Mouse (Mus musculus) ovary, postnatal 14 days (tissue): Measurements from ENCODE around the gene Grik4.
"Not testable (repeated sequence)": the region's sequence is repeated elsewhere in the genome, so short reads cannot be mapped to it uniquely, and the experiment has no call there.

Experiments used
- DNase-seq: peaks from one replicate; pipeline ENCODE4 v3.0.0; 2022; ENCODE audit warnings: low spot score

Grik4 gene

GRCm38 (mm10) chr9:42797276-42797675 is 147.0 kb downstream of the Grik4 start:
- DNase-seq, result no peak

GRCm38 (mm10) chr9:42795881-42796280 is 148.4 kb downstream of the Grik4 start:
- no peak for DNase-seq

DNA sequence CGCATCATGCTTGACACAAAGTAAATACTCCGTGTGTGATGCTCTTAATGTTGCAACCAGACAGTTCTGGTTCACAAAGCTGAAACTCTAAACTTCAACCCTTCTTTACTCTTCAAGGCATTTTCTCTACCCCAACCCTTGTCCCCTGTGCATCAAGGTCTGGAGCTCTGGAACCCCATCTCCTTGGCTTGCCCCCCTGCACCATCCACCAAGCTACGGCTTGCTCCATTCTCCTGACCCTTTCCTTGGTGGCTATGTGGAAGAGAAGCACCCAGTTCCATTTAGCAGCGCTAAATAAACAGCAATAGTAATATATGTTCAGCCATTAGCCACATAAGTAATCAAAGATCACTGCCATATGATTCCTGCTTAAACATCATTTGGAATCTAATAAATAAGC is 150.3 kb downstream of the Grik4 start:
- no peak for DNase-seq

DNA sequence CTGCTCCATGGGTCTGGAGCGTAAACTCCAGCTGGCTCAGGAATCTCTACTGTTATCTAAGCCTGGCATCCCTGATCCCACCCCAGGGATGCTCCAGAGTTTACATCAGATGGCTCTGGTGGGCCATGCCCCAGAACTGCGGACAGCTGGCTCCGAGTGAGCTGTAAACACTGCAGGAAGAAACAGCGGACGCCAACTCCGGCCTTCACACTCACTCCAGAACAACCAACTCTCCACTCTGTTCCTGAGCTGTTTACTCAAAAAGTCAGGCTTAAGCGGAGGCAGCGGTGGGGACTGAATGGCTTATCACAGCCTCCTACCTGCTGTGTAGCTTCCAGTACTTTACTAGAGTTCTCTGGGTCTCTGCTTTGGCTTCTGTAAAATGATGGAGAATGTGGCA is 150.7 kb downstream of the Grik4 start:
- DNase-seq, result no peak

GRCm38 (mm10) chr9:42792381-42792780 is 151.9 kb downstream of the Grik4 start:
- no peak for DNase-seq

- no peak for DNase-seq
Observed at GRCm38 (mm10) chr9:42791779-42792178, 152.5 kb downstream of the Grik4 start.

DNA sequence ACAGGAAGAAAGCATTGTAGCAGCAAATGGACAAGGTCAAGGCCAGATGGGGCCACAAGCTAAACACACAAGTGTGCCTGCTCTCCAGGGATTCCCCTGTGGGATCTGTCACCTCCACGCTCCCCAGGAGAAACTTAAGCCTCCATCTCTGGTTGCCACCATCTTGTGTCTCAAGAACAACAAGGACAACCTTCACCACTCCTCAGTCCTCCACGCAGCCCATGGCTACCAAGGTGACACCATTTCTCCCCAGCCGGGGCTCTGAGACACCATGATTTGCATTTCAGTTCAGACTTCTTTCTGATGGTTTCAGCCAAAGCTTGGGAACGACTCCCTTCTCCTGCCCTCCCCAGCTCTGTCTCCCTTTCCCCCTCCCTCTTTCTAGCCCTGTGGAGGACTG is 152.9 kb downstream of the Grik4 start:
- DNase-seq, result no peak

- peak; percentile 40 for DNase-seq
Observed at GRCm38 (mm10) chr9:42788471-42788870, 155.8 kb downstream of the Grik4 start.

GRCm38 (mm10) chr9:42786882-42787281 is 157.4 kb downstream of the Grik4 start:
- no peak for DNase-seq

DNA sequence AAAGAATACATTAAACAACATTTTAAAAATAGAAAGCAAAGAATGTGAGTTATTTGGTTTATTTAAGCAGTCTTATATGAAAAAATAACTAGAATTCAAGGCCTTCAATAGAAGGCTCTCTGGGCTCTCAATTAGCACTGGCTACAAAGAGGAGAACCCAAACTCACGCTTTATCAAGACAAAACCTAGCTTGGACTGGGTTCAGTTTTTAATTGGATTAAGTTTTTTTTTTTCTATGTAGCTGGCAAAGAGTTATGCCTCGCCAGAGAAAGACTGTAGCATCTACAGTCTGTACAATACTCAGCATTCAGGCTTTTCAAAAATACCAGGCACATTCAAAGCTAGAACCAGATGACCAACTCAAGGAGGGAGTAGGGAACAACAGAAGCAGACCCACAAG is 158.0 kb downstream of the Grik4 start:
- DNase-seq, result no peak

DNA sequence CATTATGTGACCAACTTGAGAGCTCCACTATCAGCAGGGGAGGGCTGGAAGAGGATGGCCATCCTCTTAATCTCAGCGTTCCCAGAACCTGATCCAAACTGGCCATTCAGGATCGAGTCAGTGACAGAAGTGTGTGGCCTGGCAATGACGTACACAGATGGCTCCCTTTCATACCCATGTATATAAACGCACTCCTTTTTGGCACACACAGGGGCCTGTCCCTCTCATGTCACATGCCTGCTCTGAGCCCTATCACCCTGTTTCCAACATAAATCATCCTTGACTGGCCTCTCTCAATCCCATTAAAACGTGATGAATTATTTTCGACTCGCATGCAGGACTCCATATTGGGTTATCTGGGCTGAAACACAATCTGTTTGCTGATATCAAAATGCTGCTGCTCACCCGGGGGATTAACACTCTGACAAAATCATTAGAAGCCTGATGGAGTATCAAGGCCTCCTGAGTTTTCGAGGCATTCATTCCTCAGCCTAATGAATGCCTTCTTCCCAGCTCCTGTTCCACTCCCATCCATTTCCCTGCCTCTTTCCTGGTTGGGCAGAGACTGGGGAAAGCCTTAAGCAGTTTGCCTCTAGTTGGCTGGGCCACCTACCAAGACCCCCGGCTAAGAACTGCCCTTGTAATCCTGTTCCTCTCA is 159.0 kb downstream of the Grik4 start:
- DNase-seq, result no peak

- DNase-seq, result no peak
Observed at GRCm38 (mm10) chr9:42783248-42783903, 160.9 kb downstream of the Grik4 start.

DNA sequence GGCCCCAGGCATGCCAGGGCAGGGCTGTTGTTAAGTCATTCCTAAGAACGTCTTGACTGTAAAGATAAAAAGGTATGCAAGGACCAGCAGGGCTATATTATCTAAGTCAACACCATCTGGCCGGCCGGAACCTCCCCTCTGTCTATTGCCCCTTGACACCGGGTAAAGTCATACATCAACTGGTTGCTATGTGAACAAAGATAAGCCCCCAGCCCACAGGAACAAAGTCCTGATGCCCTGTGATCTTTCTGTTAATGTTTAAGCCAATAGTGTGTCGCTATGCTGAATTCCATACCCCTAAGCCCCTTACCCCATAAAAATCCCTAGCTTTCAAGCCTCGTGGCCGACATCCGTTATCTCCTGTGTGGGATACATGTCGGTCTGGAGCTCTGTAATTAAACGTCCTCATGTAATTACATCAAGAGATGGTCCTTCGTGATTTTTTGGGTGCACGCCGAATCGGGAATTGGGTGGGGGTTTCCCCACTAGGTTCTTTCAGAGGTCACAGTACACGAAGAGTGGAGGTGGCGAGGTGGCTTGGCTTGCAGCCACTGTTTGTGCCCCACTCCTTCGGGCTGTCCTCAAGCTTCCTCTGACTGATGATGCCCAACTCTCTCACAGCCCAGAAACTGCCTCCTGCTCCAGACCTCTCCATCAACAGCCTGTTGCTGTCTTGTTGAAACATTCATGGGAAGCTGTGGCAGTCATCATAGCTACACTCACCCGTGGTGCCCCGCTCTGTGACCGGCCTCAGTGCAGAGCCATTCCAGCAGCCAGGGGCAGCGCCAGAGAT is 165.6 kb downstream of the Grik4 start:
- not testable (repeated sequence) for DNase-seq

DNA sequence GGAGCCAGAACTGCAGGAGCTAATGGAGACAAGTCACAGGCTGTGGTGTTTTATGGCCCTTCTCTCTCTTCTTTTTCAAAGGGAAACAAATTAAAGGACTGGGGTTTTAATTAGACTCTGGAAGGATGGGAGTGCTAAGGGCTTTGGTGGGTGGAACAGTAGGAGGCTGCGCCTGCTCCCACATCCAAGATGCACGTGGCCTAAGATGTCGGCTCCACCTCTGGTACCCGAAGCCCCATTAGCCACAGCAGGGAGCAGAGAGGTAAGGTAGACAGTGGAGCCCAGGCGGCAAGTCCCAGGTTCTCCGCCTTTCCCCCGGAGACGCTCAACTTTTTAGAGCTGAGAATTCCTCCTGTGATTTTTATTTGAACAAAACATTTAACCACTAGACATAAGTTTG is 166.4 kb downstream of the Grik4 start:
- no peak for DNase-seq

- DNase-seq, result no peak
Observed at GRCm38 (mm10) chr9:42776804-42777203, 167.5 kb downstream of the Grik4 start.

DNA sequence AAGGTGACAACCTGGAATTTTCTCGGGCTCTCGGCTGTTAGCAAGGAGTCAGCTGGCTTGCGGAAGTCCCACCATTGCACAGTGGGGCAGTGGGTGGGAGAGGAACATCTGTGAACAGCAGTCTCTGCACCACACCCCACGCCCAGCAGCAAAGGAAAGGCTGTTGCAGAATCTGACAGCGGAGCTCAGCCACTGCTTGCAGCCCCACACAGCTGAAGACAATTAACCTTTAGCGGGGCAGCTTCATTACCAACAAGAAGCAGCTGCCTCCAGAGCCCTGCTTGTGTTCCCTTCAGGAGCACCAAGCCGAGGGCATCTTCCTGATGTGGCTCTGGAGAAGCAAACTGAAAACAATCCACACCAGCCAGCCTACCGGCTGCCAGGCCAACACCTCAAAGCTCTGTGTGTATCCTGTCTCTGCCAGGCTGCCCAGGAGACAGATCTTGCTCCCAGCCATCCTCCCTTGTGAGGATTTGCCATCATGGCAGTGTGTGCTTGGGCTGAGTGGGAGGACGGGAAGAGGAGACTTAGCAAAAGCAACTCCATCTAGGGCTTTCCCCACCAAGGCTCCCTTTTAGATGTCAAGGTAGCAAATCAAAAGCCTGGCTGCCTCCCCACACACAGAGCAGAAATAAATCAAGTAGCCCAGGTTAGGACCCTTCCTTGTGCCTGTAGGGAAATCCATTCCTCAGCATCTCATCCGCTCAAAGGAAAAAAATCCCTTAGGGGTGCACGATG is 179.3 kb downstream of the Grik4 start:
- no peak for DNase-seq

DNA sequence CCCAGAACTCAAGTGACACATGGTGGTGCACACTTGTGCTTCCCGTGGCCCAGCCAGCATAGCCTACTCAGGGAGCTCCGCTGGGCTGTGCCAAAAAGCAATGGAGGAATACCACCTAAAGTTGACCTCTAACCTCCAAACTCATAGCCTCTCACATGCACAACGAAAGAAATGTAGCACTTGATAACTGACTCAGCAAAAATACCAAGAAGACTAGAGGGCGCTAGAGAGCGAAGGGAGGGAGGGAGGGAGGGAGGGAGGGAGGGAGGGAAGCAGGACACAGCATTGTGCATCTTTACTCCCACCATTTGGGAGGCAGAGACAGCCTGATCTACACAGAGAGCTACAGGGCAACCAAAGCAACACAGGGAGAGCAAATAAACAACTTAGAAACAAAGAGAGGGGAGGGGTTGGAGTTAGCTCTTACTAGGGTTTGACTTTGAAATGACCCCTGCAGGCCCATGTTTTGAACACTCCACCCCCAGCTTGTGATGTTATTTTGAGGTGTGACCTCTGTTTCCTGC is 185.5 kb downstream of the Grik4 start:
- DNase-seq, result no peak

DNA sequence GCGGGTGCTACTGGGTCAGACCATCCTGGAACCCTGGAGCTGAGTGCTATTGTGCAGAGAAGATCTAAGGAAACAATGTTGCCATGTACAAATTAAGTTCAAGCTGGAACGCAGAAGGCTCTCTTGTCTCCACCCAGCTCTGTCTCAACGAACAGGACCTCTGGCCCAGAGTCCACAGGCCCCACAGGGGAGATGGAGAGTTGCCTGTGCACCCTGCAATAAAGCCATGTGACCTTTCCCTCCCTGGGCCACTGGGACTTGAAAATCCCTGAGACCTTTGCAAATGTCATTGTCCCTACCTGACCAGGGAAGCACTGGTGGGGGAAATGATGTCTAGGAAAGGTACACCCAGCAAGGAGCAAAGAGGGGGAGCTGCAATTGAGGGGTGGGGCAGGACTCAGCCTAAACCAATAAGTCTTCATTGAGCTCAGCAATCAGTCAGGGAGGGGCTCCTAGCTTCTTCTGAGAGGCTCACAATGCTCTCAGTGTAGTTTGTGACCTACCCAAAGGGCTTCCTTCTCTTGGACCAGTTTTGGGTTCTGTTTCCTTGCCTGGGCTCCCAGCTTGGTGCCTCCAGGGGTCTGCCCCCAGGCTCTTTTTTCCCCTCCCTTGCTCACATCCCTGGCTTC is 187.2 kb downstream of the Grik4 start:
- DNase-seq, result no peak

DNA sequence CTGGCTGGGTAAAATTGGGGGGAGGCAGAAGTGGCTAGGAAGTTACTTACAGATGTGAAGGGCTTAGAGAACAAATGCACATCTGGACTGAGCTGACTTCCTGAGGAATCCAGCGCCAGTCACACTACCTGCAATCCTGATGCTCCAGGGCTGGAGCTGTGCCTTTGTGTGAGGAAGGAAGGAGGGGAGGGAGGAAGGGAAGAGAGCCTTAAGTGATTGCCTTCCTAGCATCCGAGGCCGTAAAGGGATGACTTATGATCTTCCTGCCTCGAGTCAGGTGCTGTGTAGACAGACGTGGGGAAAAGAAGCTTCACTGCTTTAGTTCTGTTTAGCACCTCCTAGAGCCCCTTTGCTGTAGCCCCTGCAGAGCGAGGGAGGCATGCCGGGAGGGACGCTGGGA is 189.6 kb downstream of the Grik4 start:
- no peak for DNase-seq

GRCm38 (mm10) chr9:42751160-42751559 is 193.1 kb downstream of the Grik4 start:
- no peak for DNase-seq

- no peak for DNase-seq
Observed at GRCm38 (mm10) chr9:42750176-42750575, 194.1 kb downstream of the Grik4 start.

- no peak for DNase-seq
Observed at GRCm38 (mm10) chr9:42745982-42746381, 198.3 kb downstream of the Grik4 start.
